Comparison of ENCODE assay signal across 29 mouse cellular contexts in genomic region chr5:73749791-73750190, GRCm38 (mm10).
A peak's percentile ranks its signal among the peaks of the same experiment; 100 is the strongest.
DNase-seq lines count a peak whose midpoint lies in the region; ATAC-seq lines count a peak whose summit lies in the region.
"Had no signal": no experiment of that assay in that cellular context is flagged by ENCODE, and none has a peak within 500 bp of the region (broad histone marks: within the 10 kb centered on the region; RNA-seq: fewer than 3 reads in every experiment).

No protein-coding gene starts in this region.

- DNase-seq in heart, adult 11 months, result peak; percentile 43
- DNase-seq in limb, embryonic 10.5 days (ENCODE audit: low spot score), result no peak
- no peak for DNase-seq in spleen, postnatal 4 days (ENCODE audit: low spot score in 2 of 2)
- DNase-seq: adrenal gland, adult 2 months; adrenal gland, postnatal 14 days; B cell, adult 2 months; cerebellum, adult 11 months; cerebellum, adult 2 months; cerebellum, adult 9-11 months; cerebellum, postnatal 25 days; forebrain, postnatal 0 days; gastrocnemius, postnatal 10 days; gastrocnemius, postnatal 36 days; heart, postnatal 10 days; heart, postnatal 36 days had no signal

- WGBS in heart, embryonic 12.5 days, result 84% methylated on average over 4 of the region's 4 CpGs
- WGBS in limb, embryonic 12.5 days, result 60% methylated on average over 4 of the region's 4 CpGs
- 93% methylated on average over 4 of the region's 4 CpGs for WGBS in limb, embryonic 10.5 days
- 45% methylated on average over 4 of the region's 4 CpGs for WGBS in limb, embryonic 13.5 days
- WGBS in limb, embryonic 15.5 days, result 37% methylated on average over 4 of the region's 4 CpGs

- peaks cover 7% of the 10 kb centered on the region for H3K4me1 ChIP-seq in heart, embryonic 12.5 days (replicated peaks)
- peaks cover 16% of the 10 kb centered on the region for H3K4me1 ChIP-seq in limb, embryonic 12.5 days (replicated peaks)
- peaks cover 17% of the 10 kb centered on the region for H3K4me1 ChIP-seq in limb, embryonic 10.5 days
- peaks cover 43% of the 10 kb centered on the region for H3K4me1 ChIP-seq in limb, embryonic 13.5 days
- H3K4me1 ChIP-seq in limb, embryonic 15.5 days, result peaks cover 18% of the 10 kb centered on the region
- H3K4me1 ChIP-seq: heart, embryonic 15.5 days had no signal

- no peak overlapping the region for H3K4me3 ChIP-seq in heart, embryonic 12.5 days
- H3K4me3 ChIP-seq in limb, embryonic 12.5 days (replicated peaks), result no peak overlapping the region
- H3K4me3 ChIP-seq in limb, embryonic 10.5 days, result no peak overlapping the region
- no peak overlapping the region for H3K4me3 ChIP-seq in limb, embryonic 13.5 days
- H3K4me3 ChIP-seq in limb, embryonic 15.5 days, result no peak overlapping the region
- H3K4me3 ChIP-seq: embryonic facial prominence, embryonic 12.5 days; embryonic facial prominence, embryonic 15.5 days; heart, embryonic 15.5 days; hindbrain, embryonic 10.5 days; hindbrain, embryonic 13.5 days had no signal

- no peak for ATAC-seq in heart, embryonic 12.5 days (ENCODE audit: insufficient number of reproducible peaks, low FRiP score)
- no peak for ATAC-seq in limb, embryonic 12.5 days (ENCODE audit: insufficient number of reproducible peaks, insufficient read depth, low FRiP score, low TSS enrichment, low read depth)
- ATAC-seq in limb, embryonic 13.5 days (ENCODE audit: low FRiP score, low read depth), result peak; percentile 34; the same call in 1 of the 2 replicates
- no peak for ATAC-seq in limb, embryonic 15.5 days (ENCODE audit: insufficient number of reproducible peaks, low FRiP score, low TSS enrichment, low read depth)
- ATAC-seq: forebrain, embryonic 14.5 days; forebrain, postnatal 0 days; hindbrain, postnatal 0 days had no signal

- H3K9ac ChIP-seq in heart, embryonic 12.5 days, result no peak overlapping the region
- no peak overlapping the region for H3K9ac ChIP-seq in limb, embryonic 12.5 days (replicated peaks)
- H3K9ac ChIP-seq in limb, embryonic 13.5 days, result no peak overlapping the region
- H3K9ac ChIP-seq in limb, embryonic 15.5 days, result no peak overlapping the region
- H3K9ac ChIP-seq: embryonic facial prominence, embryonic 12.5 days; embryonic facial prominence, embryonic 15.5 days; forebrain, postnatal 0 days; heart, embryonic 15.5 days; hindbrain, embryonic 13.5 days had no signal

- no peaks in the 10 kb centered on the region for H3K36me3 ChIP-seq in heart, embryonic 12.5 days
- H3K36me3 ChIP-seq in limb, embryonic 12.5 days, result no peaks in the 10 kb centered on the region
- no peaks in the 10 kb centered on the region for H3K36me3 ChIP-seq in limb, embryonic 10.5 days
- no peaks in the 10 kb centered on the region for H3K36me3 ChIP-seq in limb, embryonic 13.5 days
- no peaks in the 10 kb centered on the region for H3K36me3 ChIP-seq in limb, embryonic 15.5 days
- H3K36me3 ChIP-seq: embryonic facial prominence, embryonic 12.5 days; embryonic facial prominence, embryonic 15.5 days; G1E; heart, embryonic 15.5 days; hindbrain, embryonic 10.5 days; hindbrain, embryonic 13.5 days had no signal

- no peaks in the 10 kb centered on the region for H3K9me3 ChIP-seq in heart, embryonic 12.5 days (replicated peaks)
- no peaks in the 10 kb centered on the region for H3K9me3 ChIP-seq in limb, embryonic 12.5 days
- H3K9me3 ChIP-seq in limb, embryonic 10.5 days (replicated peaks), result no peaks in the 10 kb centered on the region
- no peaks in the 10 kb centered on the region for H3K9me3 ChIP-seq in limb, embryonic 13.5 days
- H3K9me3 ChIP-seq in limb, embryonic 15.5 days, result no peaks in the 10 kb centered on the region
- H3K9me3 ChIP-seq: embryonic facial prominence, embryonic 12.5 days; embryonic facial prominence, embryonic 15.5 days; G1E; heart, embryonic 15.5 days; hindbrain, embryonic 10.5 days; hindbrain, embryonic 13.5 days had no signal

- no peak overlapping the region for H3K4me2 ChIP-seq in heart, embryonic 12.5 days
- no peak overlapping the region for H3K4me2 ChIP-seq in limb, embryonic 12.5 days
- no peak overlapping the region for H3K4me2 ChIP-seq in limb, embryonic 13.5 days (replicated peaks)
- H3K4me2 ChIP-seq in limb, embryonic 15.5 days, result no peak overlapping the region
- H3K4me2 ChIP-seq: embryonic facial prominence, embryonic 12.5 days; embryonic facial prominence, embryonic 15.5 days; heart, embryonic 11.5 days; heart, embryonic 15.5 days; hindbrain, embryonic 13.5 days had no signal

- 0 out of 2 replicates have a peak, but pooled peaks cover under 1% of the 10 kb centered on the region for H3K27me3 ChIP-seq in heart, embryonic 12.5 days (replicated peaks)
- no peaks in the 10 kb centered on the region for H3K27me3 ChIP-seq in limb, embryonic 12.5 days
- H3K27me3 ChIP-seq in limb, embryonic 10.5 days (ENCODE audit: low read depth, poor library complexity, severe bottlenecking), result no peaks in the 10 kb centered on the region
- H3K27me3 ChIP-seq in limb, embryonic 13.5 days, result no peaks in the 10 kb centered on the region
- no peaks in the 10 kb centered on the region for H3K27me3 ChIP-seq in limb, embryonic 15.5 days
- H3K27me3 ChIP-seq: CH12.LX; embryonic facial prominence, embryonic 12.5 days; embryonic facial prominence, embryonic 15.5 days; heart, embryonic 15.5 days; hindbrain, embryonic 13.5 days had no signal

- H3K27ac ChIP-seq in heart, embryonic 12.5 days (ENCODE audit: poor library complexity, severe bottlenecking), result no peak overlapping the region
- H3K27ac ChIP-seq in limb, embryonic 12.5 days, result peak overlapping the region; percentile 54; the same call in 1 of the 2 replicates
- H3K27ac ChIP-seq in limb, embryonic 10.5 days, result no peak overlapping the region
- H3K27ac ChIP-seq in limb, embryonic 13.5 days, result peak overlapping the region; percentile 52; the same call in 1 of the 2 replicates
- H3K27ac ChIP-seq in limb, embryonic 15.5 days, result peak overlapping the region; percentile 24; the same call in 1 of the 2 replicates
- H3K27ac ChIP-seq: embryonic facial prominence, embryonic 12.5 days; embryonic facial prominence, embryonic 15.5 days; heart, embryonic 15.5 days; hindbrain, embryonic 10.5 days; hindbrain, embryonic 13.5 days; hindbrain, postnatal 0 days had no signal

Comparison
In these comparisons a context has a peak if more than half of its experiments do, and no peak if none do; other contexts are left out.
1. H3K27ac ChIP-seq: peak in limb, embryonic 12.5 days (single experiment), limb, embryonic 13.5 days (single experiment) and limb, embryonic 15.5 days (single experiment); none in heart, embryonic 12.5 days (single experiment) and limb, embryonic 10.5 days (single experiment).